Mouse (Mus musculus): ENCODE data around the gene Odc1. TPM values are rescaled to one million over a fixed set of nuclear protein-coding genes. Genes with fewer than 3 reads are reported as not detected.

Odc1 gene
- polyA plus RNA-seq, 1 experiment, result 398 TPM

- TF ChIP-seq CTCF (IDR thresholded peaks at IDR 0.05; ENCODE audit: control insufficient read depth, insufficient read depth, insufficient replicate concordance, low read depth, low read length) (no peak), POLR2A (IDR thresholded peaks at IDR 0.05; ENCODE audit: control insufficient read depth, low read depth, low read length) (no peak)
- Histone ChIP-seq H3K4me1 (ENCODE audit: control insufficient read depth, insufficient read depth, low read length) (peaks cover 8% of the 10 kb centered on the region; the same call in 1 of the 2 replicates), H3K36me3 (ENCODE audit: control insufficient read depth, insufficient read depth, low read length) (no peaks in the 10 kb centered on the region), H3K27me3 (ENCODE audit: control insufficient read depth, insufficient read depth, low read length) (no peaks in the 10 kb centered on the region), H3K4me3 (ENCODE audit: control insufficient read depth, low read depth, low read length) (peak overlapping the region; percentile 65), H3K27ac (ENCODE audit: control insufficient read depth, insufficient read depth, low read depth, low read length) (no peak overlapping the region)
These were observed 12.9 kb downstream of the Odc1 start for GRCm38 (mm10) chr12:17557344-17557966.

- peak overlapping the region; percentile 65 for H3K4me3 ChIP-seq (ENCODE audit: control insufficient read depth, low read depth, low read length)
- no peaks in the 10 kb centered on the region for H3K36me3 ChIP-seq (ENCODE audit: control insufficient read depth, insufficient read depth, low read length)
- no peaks in the 10 kb centered on the region for H3K27me3 ChIP-seq (ENCODE audit: control insufficient read depth, insufficient read depth, low read length)
- H3K27ac ChIP-seq (ENCODE audit: control insufficient read depth, insufficient read depth, low read depth, low read length), result no peak overlapping the region
- peaks cover 8% of the 10 kb centered on the region; the same call in 1 of the 2 replicates for H3K4me1 ChIP-seq (ENCODE audit: control insufficient read depth, insufficient read depth, low read length)
- no peak for TF ChIP-seq CTCF (IDR thresholded peaks at IDR 0.05; ENCODE audit: control insufficient read depth, insufficient read depth, insufficient replicate concordance, low read depth, low read length)
- TF ChIP-seq POLR2A (IDR thresholded peaks at IDR 0.05; ENCODE audit: control insufficient read depth, low read depth, low read length), result no peak
These were observed 13.4 kb downstream of the Odc1 start for GRCm38 (mm10) chr12:17557967-17558345.

- H3K36me3 ChIP-seq (ENCODE audit: control insufficient read depth, insufficient read depth, low read length), result no peaks in the 10 kb centered on the region
- H3K4me3 ChIP-seq (ENCODE audit: control insufficient read depth, low read depth, low read length), result no peak overlapping the region
- no peaks in the 10 kb centered on the region for H3K27me3 ChIP-seq (ENCODE audit: control insufficient read depth, insufficient read depth, low read length)
- no peaks in the 10 kb centered on the region for H3K4me1 ChIP-seq (ENCODE audit: control insufficient read depth, insufficient read depth, low read length)
- no peak overlapping the region for H3K27ac ChIP-seq (ENCODE audit: control insufficient read depth, insufficient read depth, low read depth, low read length)
- TF ChIP-seq POLR2A (IDR thresholded peaks at IDR 0.05; ENCODE audit: control insufficient read depth, low read depth, low read length) (no peak), CTCF (IDR thresholded peaks at IDR 0.05; ENCODE audit: control insufficient read depth, insufficient read depth, insufficient replicate concordance, low read depth, low read length) (no peak)
These were observed 17.8 kb downstream of the Odc1 start for GRCm38 (mm10) chr12:17562396-17562795.

GRCm38 (mm10) chr12:17565393-17566045 lies 20.9 kb downstream of the Odc1 start:
- Histone ChIP-seq H3K27me3 (ENCODE audit: control insufficient read depth, insufficient read depth, low read length) (no peaks in the 10 kb centered on the region), H3K4me1 (ENCODE audit: control insufficient read depth, insufficient read depth, low read length) (no peaks in the 10 kb centered on the region), H3K27ac (ENCODE audit: control insufficient read depth, insufficient read depth, low read depth, low read length) (no peak overlapping the region), H3K4me3 (ENCODE audit: control insufficient read depth, low read depth, low read length) (no peak overlapping the region), H3K36me3 (ENCODE audit: control insufficient read depth, insufficient read depth, low read length) (no peaks in the 10 kb centered on the region)
- TF ChIP-seq POLR2A (IDR thresholded peaks at IDR 0.05; ENCODE audit: control insufficient read depth, low read depth, low read length), result no peak
- TF ChIP-seq CTCF (IDR thresholded peaks at IDR 0.05; ENCODE audit: control insufficient read depth, insufficient read depth, insufficient replicate concordance, low read depth, low read length), result no peak

GRCm38 (mm10) chr12:17566046-17566408 lies 21.4 kb downstream of the Odc1 start:
- Histone ChIP-seq H3K4me1 (ENCODE audit: control insufficient read depth, insufficient read depth, low read length) (no peaks in the 10 kb centered on the region), H3K36me3 (ENCODE audit: control insufficient read depth, insufficient read depth, low read length) (no peaks in the 10 kb centered on the region), H3K27ac (ENCODE audit: control insufficient read depth, insufficient read depth, low read depth, low read length) (no peak overlapping the region), H3K4me3 (ENCODE audit: control insufficient read depth, low read depth, low read length) (no peak overlapping the region), H3K27me3 (ENCODE audit: control insufficient read depth, insufficient read depth, low read length) (no peaks in the 10 kb centered on the region)
- no peak for TF ChIP-seq CTCF (IDR thresholded peaks at IDR 0.05; ENCODE audit: control insufficient read depth, insufficient read depth, insufficient replicate concordance, low read depth, low read length)
- TF ChIP-seq POLR2A (IDR thresholded peaks at IDR 0.05; ENCODE audit: control insufficient read depth, low read depth, low read length), result no peak

- H3K4me1 ChIP-seq (ENCODE audit: control insufficient read depth, insufficient read depth, low read length), result no peaks in the 10 kb centered on the region
- no peak overlapping the region for H3K27ac ChIP-seq (ENCODE audit: control insufficient read depth, insufficient read depth, low read depth, low read length)
- TF ChIP-seq POLR2A (IDR thresholded peaks at IDR 0.05; ENCODE audit: control insufficient read depth, low read depth, low read length) (no peak), CTCF (IDR thresholded peaks at IDR 0.05; ENCODE audit: control insufficient read depth, insufficient read depth, insufficient replicate concordance, low read depth, low read length) (no peak)
- H3K27me3 ChIP-seq (ENCODE audit: control insufficient read depth, insufficient read depth, low read length), result no peaks in the 10 kb centered on the region
- H3K4me3 ChIP-seq (ENCODE audit: control insufficient read depth, low read depth, low read length), result no peak overlapping the region
- H3K36me3 ChIP-seq (ENCODE audit: control insufficient read depth, insufficient read depth, low read length), result no peaks in the 10 kb centered on the region
These were observed 24.0 kb downstream of the Odc1 start for GRCm38 (mm10) chr12:17568564-17568963.

- H3K4me1 ChIP-seq (ENCODE audit: control insufficient read depth, insufficient read depth, low read length), result no peaks in the 10 kb centered on the region
- no peak overlapping the region for H3K27ac ChIP-seq (ENCODE audit: control insufficient read depth, insufficient read depth, low read depth, low read length)
- no peak overlapping the region for H3K4me3 ChIP-seq (ENCODE audit: control insufficient read depth, low read depth, low read length)
- H3K36me3 ChIP-seq (ENCODE audit: control insufficient read depth, insufficient read depth, low read length), result no peaks in the 10 kb centered on the region
- H3K27me3 ChIP-seq (ENCODE audit: control insufficient read depth, insufficient read depth, low read length), result no peaks in the 10 kb centered on the region
- no peak for TF ChIP-seq POLR2A (IDR thresholded peaks at IDR 0.05; ENCODE audit: control insufficient read depth, low read depth, low read length)
- no peak for TF ChIP-seq CTCF (IDR thresholded peaks at IDR 0.05; ENCODE audit: control insufficient read depth, insufficient read depth, insufficient replicate concordance, low read depth, low read length)
These were observed 30.0 kb downstream of the Odc1 start for GRCm38 (mm10) chr12:17574591-17574990.
